Mouse (Mus musculus) MEL (cell line): ENCODE data around the gene Arhgef33.

Experiments
- CTCF ChIP-seq, 3 experiments: IDR thresholded peaks in 2 of 3; conservative IDR thresholded peaks in 1 of 3; 2 replicates each; pipeline ENCODE4 v1.5.1; 2011 to 2012; ENCODE audit warnings: low read length in 3 of 3, low read depth in 2 of 3, mild to moderate bottlenecking in 2 of 3, improper control_type of control experiment in 1 of 3, inconsistent platforms in 1 of 3, mixed read lengths in 1 of 3, moderate library complexity in 1 of 3; ENCODE audit not compliant: control insufficient read depth in 1 of 3, insufficient read depth in 1 of 3, poor library complexity in 1 of 3, severe bottlenecking in 1 of 3
- EP300 ChIP-seq, 2 experiments: IDR thresholded peaks; 2 replicates each; pipeline ENCODE4 v1.6.1; 2011; ENCODE audit warnings: improper control_type of control experiment in 2 of 2, low read length in 2 of 2, low read depth in 1 of 2, mild to moderate bottlenecking in 1 of 2
- ETS1 ChIP-seq: IDR thresholded peaks from 2 replicates; pipeline ENCODE4 v1.6.1; 2012; ENCODE audit warnings: low read depth, mild to moderate bottlenecking, inconsistent platforms, low read length, improper control_type of control experiment, moderate library complexity
- GATA1 ChIP-seq: IDR thresholded peaks from 2 replicates; pipeline ENCODE4 v1.6.1; 2011; ENCODE audit warnings: low read depth, low read length, improper control_type of control experiment
- HCFC1 ChIP-seq: IDR thresholded peaks from 2 replicates; pipeline ENCODE4 v1.6.1; 2012; ENCODE audit warnings: low read depth, mild to moderate bottlenecking, inconsistent platforms, low read length, improper control_type of control experiment, moderate library complexity
- MAX ChIP-seq: IDR thresholded peaks from 2 replicates; pipeline ENCODE4 v1.6.1; 2011; ENCODE audit warnings: low read length, improper control_type of control experiment
- MYC ChIP-seq: IDR thresholded peaks from 2 replicates; pipeline ENCODE4 v1.6.1; 2011; ENCODE audit warnings: low read depth, mild to moderate bottlenecking, low read length, improper control_type of control experiment, moderate library complexity
- NRF1 ChIP-seq: IDR thresholded peaks from 2 replicates; pipeline ENCODE4 v1.6.1; 2014; ENCODE audit warnings: low read depth, mild to moderate bottlenecking, inconsistent platforms, low read length, improper control_type of control experiment, moderate library complexity; ENCODE audit not compliant: poor library complexity, insufficient read depth, severe bottlenecking
- POLR2AphosphoS2 ChIP-seq: IDR thresholded peaks from 2 replicates; pipeline ENCODE4 v1.6.1; 2011; ENCODE audit warnings: low read length, improper control_type of control experiment
- TAL1 ChIP-seq: IDR thresholded peaks from 2 replicates; pipeline ENCODE4 v1.6.1; 2012; ENCODE audit warnings: mild to moderate bottlenecking, inconsistent platforms, low read length, moderate library complexity, mixed read lengths
- TCF12 ChIP-seq: IDR thresholded peaks from 2 replicates; pipeline ENCODE4 v1.6.1; 2014; ENCODE audit warnings: low read depth, mild to moderate bottlenecking, inconsistent platforms, low read length, improper control_type of control experiment, moderate library complexity
- UBTF ChIP-seq: IDR thresholded peaks from 2 replicates; pipeline ENCODE4 v1.6.1; 2012; ENCODE audit warnings: low read depth, mild to moderate bottlenecking, inconsistent platforms, low read length, improper control_type of control experiment, moderate library complexity, borderline replicate concordance; ENCODE audit not compliant: insufficient read depth
- USF1 ChIP-seq: IDR thresholded peaks from 2 replicates; pipeline ENCODE4 v1.6.1; 2014; ENCODE audit warnings: low read depth, mild to moderate bottlenecking, inconsistent platforms, low read length, improper control_type of control experiment, moderate library complexity

- TF ChIP-seq NRF1, result no peak
- no peak for TF ChIP-seq EP300 (IDR thresholded peaks at IDR 0.05; ENCODE audit: low read depth in 1 of 2, low read length in 2 of 2)
- TF ChIP-seq MYC, result no peak
- no peak for TF ChIP-seq GATA1
- TF ChIP-seq TCF12, result no peak
- no peak for TF ChIP-seq TAL1
- TF ChIP-seq CTCF (IDR thresholded peaks at IDR 0.05 in 2 of 3, conservative IDR thresholded peaks at IDR 0.05 in 1 of 3; ENCODE audit: control insufficient read depth in 1 of 3, insufficient read depth in 1 of 3, low read depth in 2 of 3, low read length in 3 of 3, poor library complexity in 1 of 3, severe bottlenecking in 1 of 3), result no peak
- TF ChIP-seq USF1, result no peak
- TF ChIP-seq HCFC1, result no peak
- TF ChIP-seq POLR2AphosphoS2, result no peak
- no peak for TF ChIP-seq MAX
- no peak for TF ChIP-seq UBTF
- no peak for TF ChIP-seq ETS1
Observed at GRCm38 (mm10) chr17:80426171-80426570, 119.0 kb downstream of the Arhgef33 start.
